Mouse (Mus musculus) right cerebral cortex, adult 18-20 months (tissue): ENCODE results near the gene 5031439G07Rik.
A peak's percentile ranks its signal among the peaks of the same experiment; 100 is the strongest.

ENCODE experiments used
- DNase-seq: peaks from one replicate; pipeline ENCODE4 v3.0.0; 2022; ENCODE audit warnings: mixed read lengths

The 5031439G07Rik gene

DNA sequence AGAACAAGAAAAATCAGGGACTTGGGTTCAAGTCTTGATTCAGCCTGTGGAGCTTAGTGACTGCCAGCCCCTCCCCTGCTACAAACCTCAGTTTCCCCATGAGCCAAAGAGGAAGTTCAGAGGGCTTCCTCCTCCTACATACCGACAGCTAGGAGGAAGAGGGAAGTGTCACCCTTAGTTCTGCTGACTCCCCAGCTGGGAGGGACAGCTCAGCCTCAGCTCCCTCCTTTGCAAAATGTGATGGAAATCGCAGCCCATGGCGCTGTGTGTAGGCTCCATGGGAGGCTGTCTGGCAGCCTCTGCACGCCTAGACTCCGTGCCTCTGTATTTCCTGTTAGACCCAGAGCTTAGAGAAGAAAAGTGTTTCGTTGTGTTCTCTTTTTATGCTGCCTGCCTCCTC is 6.1 kb upstream of the 5031439G07Rik start:
- DNase-seq: peak; percentile 46

- peak; percentile 50 for DNase-seq
Observed at GRCm38 (mm10) chr15:84989771-84990170, 1.4 kb upstream of the 5031439G07Rik start.

GRCm38 (mm10) chr15:84989098-84989497 is 747 bp upstream of the 5031439G07Rik start:
- DNase-seq: no peak

GRCm38 (mm10) chr15:84987020-84987815 is 1.1 kb downstream of the 5031439G07Rik start:
- no peak for DNase-seq

DNA sequence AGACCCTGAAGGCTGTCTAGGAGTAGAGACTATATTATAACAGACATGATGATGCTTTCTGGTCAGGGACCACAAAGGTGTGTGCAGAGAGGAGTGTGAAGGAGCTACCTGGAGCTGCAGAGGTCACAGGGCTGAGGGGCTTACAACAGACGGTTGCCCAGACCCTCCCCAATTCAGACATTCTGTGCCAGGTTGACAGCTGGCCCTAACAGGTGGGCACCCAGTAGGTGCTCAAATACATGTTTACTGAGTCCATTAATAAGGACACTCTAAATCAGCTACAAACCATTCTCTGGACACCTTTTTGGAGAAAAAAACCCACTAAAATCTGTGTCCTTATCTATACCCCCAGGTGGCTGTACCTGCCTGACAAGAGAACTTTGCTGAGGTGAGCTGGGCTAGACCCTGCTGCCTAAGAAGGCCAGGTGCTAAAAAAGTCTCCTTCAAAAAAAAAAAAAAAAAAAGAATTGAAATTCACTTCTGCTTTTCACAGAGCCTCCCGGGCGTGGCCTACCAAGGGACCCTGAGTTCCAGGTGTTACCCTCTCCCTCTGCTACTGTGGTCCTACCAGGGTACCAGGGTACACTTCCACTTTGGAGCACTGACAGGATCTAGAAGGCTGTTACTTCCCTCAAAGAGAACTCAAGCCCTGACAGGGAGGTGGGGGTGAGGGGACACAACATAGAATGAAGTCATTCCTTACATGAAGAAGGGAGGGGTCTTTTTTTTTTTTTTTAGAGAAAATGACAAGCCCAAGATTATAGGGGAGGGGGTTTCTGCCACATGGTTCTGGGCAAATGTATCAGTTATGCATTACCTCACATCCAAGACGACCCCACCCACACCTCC is 2.0 kb downstream of the 5031439G07Rik start:
- DNase-seq: no peak

DNA sequence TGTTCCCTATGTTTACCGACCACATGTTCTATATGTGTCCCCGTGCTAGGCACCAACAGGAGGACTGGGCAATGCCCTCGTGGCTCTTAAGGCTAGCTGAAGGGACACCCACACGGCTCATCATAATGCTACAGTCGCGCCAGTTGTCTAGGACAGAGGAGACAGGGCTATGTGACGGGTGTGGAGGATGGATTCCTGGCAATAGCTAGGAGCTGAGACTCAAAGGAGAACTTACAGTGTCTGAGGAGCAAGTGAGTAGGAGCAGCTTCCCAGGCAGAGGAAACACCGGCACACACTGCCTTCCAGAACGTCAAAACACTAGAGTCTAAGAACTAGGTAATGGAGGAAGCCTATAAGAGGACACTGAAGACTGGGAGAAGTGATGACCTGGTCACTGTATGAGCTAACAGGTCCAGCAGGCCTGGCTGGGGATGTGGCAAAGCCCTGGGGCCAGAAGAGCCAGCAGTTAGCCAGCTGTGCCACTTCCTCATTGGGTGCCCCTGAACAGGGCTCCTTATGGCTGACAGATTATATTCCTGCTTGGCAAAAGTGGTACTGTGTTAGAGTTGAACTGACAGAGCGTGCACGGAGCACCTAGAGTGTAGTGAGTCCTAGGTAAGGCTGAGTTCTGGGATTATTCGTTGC is 2.7 kb downstream of the 5031439G07Rik start:
- DNase-seq: peak; percentile 37

- DNase-seq: no peak
Observed at GRCm38 (mm10) chr15:84983721-84984120, 4.6 kb downstream of the 5031439G07Rik start.

GRCm38 (mm10) chr15:84982888-84983287 is 5.5 kb downstream of the 5031439G07Rik start:
- no peak for DNase-seq

DNA sequence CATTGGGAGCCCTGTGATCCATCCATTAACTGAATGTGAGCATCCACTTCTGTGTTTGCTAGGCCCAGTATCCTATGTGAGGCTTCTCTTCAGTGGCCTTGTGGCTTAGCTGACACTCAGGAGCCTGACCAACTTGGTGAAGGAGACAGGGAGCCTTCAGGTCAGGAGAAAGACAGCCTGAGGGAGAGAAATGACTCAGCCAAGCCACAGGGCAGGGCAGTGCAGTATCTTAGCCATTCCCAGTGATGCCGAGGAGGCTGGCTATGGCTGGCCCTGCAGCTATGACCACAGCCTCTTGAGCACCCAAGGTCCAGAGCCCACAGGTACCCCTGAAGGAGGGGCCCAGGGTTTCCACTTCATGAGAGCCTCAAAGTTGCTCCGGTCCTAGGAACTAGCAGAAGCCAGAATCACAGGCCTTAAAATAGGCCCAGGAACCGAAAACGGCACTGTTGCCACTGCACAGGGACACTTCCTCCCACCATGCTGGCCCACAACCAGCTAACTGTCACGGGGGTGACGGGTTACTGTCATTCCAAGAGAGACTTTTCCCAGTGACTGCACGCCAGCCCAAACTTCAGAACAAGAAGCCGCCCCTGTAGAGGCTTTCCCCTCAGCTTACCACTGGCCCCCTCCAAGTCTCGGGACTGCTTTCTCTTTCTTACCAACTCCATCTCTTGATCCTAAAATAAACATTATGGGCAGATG is 6.6 kb downstream of the 5031439G07Rik start:
- peak; percentile 53 for DNase-seq

DNA sequence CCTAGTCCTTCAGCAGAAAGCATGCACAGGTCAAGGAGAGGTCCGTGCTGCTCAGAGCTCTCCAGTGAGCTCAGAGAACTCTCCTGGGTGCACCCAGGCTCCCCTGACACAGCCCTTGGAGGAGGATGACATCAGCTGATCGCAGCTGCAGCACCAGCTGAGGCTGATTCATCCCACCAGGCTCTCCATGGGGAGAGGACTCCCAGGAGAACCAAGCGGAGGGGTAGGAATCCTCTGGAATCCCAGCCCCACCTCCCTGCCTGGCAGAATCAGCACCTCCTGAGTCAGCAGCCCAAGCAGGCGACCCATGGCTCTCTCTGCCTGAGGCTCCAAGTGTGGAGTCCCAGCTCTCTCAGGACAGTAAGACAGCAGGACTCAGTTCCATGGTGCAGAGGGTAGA is 12.6 kb downstream of the 5031439G07Rik start:
- peak; percentile 91 for DNase-seq

DNA sequence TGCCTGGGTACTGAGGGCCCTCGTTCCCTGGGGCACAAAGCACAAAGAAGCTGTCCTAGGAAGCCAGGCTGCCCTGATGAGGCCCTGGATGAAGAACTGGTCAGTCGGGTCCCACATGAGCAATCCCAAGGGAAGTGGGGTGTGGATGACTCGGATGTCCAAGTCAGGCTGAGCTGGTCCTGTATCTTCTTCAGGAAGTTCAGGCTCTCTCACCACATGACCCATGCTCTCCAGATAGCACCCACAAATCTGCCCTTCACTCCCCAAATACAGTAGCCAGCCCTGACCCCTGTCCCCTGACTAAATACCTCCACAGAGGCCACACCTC is 14.8 kb downstream of the 5031439G07Rik start:
- DNase-seq: peak; percentile 60

GRCm38 (mm10) chr15:84972860-84973543 is 15.3 kb downstream of the 5031439G07Rik start:
- DNase-seq: no peak

- no peak for DNase-seq
Observed at GRCm38 (mm10) chr15:84968534-84968933, 19.8 kb downstream of the 5031439G07Rik start.

DNA sequence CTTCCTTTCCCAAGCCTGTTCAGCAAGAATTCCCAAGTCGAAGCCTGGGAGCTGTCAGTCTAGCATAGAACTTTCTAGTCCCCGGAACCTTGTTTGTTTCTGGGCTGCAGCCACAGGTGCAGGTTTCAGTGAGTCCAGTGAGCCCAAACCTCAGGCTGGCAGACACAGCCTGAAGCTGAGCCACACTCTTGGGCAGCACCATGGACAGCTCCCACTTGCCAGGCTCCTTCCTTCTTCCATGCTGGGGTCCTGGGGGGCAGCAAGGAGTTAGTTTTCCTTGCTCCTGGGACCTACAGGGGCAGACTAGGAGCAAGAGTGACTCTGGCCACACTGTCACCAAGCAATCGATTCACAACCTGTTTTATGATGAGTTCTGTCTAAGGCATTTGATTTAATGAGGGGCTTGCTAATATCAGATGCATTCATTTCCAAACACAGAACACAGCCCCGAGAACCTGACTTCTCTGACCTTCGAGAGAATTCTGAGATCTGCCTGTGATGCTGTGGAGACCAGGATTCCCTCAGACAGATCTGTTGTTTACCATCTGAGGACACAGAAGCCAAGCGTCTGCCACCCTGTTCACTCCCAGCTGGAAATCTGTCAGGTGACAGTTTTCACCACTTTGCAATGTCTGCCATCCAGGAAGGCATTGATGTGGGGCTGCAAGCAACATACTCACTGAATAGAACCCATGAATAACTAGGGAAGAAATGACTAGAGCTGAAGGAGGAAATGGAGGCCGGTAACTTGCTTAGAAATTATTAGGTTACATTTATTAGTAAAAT is 22.6 kb downstream of the 5031439G07Rik start:
- no peak for DNase-seq

GRCm38 (mm10) chr15:84964771-84965170 is 23.6 kb downstream of the 5031439G07Rik start:
- no peak for DNase-seq

DNA sequence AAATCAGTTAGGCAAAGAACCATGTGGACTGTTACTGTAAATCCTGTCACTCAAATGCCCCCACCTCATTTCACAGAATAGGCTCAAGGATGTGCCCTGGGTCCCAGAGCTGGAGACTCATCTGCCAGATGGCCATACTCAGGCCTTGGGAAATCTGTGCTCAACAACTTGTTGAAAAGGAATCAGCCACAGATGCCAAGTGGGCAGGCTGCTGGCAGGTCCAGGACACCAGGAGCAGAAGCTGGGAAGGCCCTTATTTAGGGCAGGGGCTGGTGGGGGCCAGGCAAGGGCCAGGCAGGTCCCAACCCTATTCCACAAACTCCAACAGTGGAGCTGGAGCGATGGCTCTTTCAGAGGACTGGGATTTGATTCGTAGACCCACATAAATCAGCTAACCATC is 25.8 kb downstream of the 5031439G07Rik start:
- DNase-seq: no peak

DNA sequence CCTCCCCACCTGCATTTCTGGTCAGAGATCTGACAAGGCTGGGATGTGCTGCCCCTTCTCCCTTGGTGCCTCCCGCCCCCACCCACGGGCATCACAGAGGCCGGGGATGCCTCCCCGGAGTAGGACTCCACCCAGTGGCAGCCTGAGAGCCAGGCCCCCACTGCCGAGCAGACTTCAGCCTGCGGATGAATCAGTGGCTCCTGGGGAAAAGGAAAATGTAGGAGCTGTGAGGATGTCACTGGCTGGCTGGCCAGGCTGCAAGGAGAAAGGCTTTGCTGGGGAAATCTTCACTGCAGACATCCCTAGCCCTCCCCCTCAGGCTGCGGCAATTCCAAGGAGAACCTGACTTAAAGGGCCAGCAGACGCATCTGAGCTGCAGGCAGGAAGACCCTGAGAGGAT is 27.7 kb downstream of the 5031439G07Rik start:
- DNase-seq: peak; percentile 87

DNA sequence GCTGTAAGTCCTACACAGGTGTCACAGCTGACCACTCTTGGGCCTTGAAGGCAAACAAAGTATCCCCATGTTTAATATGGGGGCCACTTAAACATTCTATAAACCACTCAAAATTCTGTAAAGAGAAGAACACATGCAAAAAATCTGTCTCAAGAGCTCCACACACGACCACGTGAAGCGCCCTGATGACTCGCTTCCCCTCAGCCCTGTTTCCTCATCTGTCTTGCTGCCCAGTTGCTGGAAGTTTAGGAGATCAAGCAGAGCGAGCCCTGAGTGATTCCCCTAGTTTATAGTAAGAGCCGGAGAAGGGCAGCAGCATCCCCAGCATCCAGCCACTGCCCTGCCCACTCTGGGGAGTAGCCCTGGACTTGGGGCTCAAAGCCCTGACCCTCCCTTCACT is 28.5 kb downstream of the 5031439G07Rik start:
- DNase-seq: no peak

GRCm38 (mm10) chr15:84958331-84958730 is 30.0 kb downstream of the 5031439G07Rik start:
- no peak for DNase-seq

GRCm38 (mm10) chr15:84957851-84958250 is 30.5 kb downstream of the 5031439G07Rik start:
- peak; percentile 83 for DNase-seq

DNA sequence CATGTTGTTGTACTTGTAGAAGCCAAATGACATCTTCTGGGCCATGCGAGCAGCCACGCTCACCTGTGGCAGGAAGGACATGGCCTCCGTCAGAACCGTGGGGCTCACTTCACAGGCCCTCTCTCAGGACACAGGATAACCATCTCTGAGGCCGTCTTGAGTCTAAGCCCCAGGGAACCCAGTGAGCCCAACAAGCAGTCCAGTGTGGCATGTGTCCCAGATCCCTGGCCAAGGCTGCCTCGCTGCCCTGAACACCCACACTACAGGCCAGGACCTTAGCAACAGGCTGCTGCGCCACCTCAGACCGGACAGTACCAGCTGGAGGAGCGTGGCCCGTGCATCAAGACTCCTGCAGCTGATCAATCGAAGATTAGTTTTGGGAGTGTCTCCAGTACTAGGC is 35.1 kb downstream of the 5031439G07Rik start:
- DNase-seq: no peak
